Mouse (Mus musculus): Measurements from ENCODE around the gene Rpl27.
"Not testable (repeated sequence)": the region's sequence is repeated elsewhere in the genome, so short reads cannot be mapped to it uniquely, and the experiment has no call there.

The Rpl27 gene

GRCm38 (mm10) chr11:101442127-101442693 lies at the start of gene Rpl27:
TSS of gene Rpl27 (plus strand) at chr11:101442298.
- peak; percentile 100 for DNase-seq (ENCODE audit: low read depth, low spot score)

DNA sequence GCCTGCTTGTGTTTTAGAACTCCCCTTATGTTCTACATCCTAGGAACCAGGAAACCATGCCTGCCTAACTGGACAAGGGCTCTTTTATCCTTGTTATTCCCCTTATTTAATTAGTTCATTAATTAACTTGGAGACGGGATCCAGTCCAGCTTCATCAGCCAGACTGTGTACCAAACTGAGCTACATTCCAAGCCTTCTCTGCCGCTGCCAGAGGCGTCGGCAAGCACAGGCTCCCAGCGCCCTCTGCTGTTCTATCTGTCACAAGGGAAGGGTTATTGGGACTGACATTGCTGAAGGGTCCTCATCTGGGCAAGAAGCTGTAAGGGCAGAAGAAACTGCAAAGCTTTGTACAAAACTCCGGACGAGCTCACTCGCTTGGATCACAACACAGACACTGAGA lies 47.0 kb upstream of the Rpl27 start:
- DNase-seq (ENCODE audit: low read depth, low spot score): peak; percentile 72

GRCm38 (mm10) chr11:101415306-101415705 lies 26.8 kb upstream of the Rpl27 start:
- DNase-seq (ENCODE audit: low read depth, low spot score): peak; percentile 39

DNA sequence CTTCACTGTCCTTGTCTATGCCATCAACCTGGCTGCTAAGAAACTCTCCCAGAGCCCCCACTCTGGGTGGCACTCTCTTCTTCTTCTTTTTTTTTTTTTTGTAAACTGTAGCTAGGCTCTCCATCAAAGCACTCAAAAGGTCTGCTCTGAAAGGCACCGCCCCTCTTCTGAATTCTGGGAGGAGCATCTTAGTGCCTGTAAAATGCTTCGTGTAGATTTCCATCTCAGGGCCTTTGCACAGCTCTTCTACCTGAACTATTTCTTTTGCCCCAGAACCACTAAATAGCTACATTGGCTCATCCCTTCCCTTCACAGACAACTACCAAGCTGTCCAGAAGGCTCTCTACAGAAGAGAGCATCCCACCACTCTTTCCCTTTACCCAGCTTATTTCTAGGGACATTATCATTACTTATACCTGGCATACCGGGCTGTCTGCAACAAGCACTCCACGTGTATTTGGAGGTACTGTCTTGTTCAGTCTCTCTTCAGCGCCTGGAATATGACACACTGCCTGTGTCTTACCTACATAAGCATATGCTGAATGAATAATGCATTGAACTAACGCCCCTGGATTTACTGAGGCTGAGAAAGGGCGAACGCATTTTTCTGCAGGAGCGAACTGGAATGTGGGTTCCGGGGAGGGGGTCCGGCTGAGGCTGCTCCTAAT lies 25.5 kb upstream of the Rpl27 start:
- DNase-seq (ENCODE audit: low read depth, low spot score): peak; percentile 84

DNA sequence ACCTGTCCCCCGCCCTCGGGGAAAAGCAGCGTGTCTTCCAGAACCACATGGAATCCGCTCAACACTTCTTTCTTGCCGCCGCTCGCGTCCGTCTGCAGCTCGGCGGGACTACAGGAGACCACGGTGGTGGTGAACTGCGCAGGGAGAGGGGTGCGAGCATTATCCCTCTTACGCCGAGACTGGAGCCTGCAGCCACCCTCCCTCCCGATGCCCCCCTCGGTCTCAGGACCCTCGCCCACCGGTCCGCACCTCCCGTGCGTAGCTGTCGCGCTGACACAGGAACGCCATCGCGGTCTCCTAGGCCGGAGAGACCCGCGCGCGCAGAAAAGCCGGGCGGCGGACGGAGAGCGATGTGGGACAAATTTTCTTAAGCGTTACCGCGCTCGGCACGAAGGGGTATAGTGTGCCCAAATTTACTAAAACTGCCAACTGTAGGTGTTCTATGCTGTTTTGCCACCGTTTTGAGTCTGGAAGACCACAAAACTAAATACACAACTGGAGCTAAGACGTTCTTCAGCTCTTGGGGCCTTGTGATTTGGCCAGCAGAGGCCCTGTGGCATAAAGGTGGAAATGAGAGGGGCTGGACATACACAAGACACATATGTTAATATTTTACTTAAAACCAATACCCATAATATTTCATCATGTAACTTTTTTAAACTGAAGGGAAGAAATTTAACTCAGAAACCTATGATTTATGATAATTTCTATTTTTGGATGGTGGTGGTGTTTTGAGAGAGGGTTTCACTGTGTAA lies 24.8 kb upstream of the Rpl27 start, which contains the start of gene Aarsd1:
Gene Aarsd1, minus strand, starts transcription at position 515 of the 755 bp plus-strand sequence.
- peak; percentile 89 for DNase-seq (ENCODE audit: low read depth, low spot score)

DNA sequence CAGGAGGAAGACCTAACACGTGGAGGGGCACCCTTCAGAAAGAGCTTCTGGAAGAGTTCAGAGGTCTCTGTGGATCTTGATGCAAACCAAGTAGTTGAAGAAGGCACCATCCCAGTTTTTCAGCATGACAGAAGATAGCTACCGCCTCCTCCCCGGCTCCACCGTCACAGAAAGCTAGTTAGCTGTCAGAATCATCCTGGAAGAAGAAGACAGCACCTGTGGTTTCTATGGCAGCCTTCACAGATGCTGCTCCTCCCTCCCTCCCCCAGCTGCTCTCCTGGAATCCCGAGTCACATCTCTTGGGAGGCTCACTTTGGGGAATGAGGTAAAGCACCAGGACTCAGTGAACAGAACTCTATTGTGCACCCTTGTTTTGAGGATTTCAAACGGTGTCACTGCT lies 23.1 kb upstream of the Rpl27 start:
- no peak for DNase-seq (ENCODE audit: low read depth, low spot score)

DNA sequence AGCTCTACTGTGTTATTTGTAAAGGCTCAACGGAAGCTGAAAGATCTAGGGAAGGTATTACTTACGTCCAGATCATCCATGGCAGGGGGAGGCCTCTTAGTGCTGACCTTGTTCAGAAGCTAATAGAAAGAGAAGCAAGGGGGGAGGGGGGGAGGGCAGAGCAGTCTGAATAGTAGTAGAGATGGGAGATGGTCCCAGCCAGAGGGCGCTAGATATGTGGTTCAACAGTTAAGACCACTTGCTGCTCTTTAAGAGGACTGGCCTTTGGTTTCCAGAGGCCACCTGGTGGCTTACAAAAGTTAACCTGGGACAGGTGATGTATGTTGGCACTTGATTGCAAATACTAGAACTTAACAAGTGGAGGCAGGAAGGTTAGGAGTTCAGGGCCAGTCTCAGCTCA lies 22.5 kb upstream of the Rpl27 start:
- peak; percentile 73 for DNase-seq (ENCODE audit: low read depth, low spot score)

GRCm38 (mm10) chr11:101420148-101420547 lies 21.9 kb upstream of the Rpl27 start:
- no peak for DNase-seq (ENCODE audit: low read depth, low spot score)

DNA sequence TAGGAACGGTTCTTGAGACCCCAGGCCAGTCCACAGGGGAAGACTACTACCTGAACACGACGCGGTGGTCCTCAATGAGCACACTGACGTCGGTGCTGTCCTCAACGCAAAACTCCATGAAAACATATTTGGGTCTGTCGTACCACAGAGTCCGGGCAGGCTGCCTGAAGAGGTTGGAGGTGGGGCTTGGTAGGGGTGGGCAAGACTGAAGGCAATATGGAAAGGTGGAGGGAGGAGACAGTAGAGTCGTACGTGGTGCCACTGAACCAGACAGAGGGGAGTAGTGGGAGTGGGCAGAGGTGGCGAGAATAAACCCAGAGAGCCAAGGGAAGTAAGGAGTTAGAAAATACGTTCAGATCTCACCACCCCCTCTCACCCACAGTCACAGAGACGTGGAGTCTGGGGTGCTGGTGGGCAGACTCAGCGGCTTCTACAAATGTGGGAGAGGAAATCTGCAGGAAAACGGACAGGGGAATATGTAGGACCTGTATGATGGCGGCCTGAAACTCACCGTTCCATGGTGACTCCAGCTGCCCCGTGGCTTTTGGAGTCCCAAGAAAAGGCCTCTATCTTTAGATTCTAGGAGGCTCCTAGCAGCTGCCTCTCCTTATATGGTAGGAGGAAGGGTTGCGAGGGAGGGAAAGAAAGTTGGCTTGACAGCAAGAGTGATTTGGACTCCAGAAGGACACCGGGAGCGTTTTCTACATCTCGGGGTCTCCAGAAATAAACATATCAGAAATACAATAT lies 17.8 kb upstream of the Rpl27 start, which contains the start of gene Gm27029:
Gene Gm27029, minus strand, starts transcription at position 692 of the 747 bp plus-strand sequence.
- DNase-seq (ENCODE audit: low read depth, low spot score): peak; percentile 68

GRCm38 (mm10) chr11:101424925-101425813 lies 16.9 kb upstream of the Rpl27 start, which contains the start of the genes Rundc1 and Ptges3l:
TSS of gene Rundc1 (plus strand) at chr11:101425085.
TSS of gene Ptges3l (minus strand) at chr11:101425333.
- DNase-seq (ENCODE audit: low read depth, low spot score): peak; percentile 97

DNA sequence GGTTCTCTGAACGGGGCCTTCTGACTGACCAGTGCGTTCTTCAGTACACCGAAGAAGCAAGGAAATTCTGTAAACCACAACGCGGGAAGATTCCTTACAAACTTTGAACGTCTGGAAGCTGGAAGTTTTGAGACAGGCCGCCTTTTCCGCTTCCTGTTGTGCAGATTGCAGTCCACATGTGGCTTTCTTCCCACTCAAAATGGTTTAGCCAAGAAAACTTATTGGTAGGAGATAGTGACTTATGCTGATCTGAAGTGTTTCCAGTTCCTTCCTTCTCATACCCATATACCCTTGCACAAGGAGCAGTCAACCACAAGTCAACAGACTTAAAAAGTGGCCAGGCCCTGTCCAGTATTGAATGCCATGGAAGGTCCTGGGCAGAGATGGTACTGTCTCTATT lies 15.9 kb upstream of the Rpl27 start:
- DNase-seq (ENCODE audit: low read depth, low spot score): no peak

DNA sequence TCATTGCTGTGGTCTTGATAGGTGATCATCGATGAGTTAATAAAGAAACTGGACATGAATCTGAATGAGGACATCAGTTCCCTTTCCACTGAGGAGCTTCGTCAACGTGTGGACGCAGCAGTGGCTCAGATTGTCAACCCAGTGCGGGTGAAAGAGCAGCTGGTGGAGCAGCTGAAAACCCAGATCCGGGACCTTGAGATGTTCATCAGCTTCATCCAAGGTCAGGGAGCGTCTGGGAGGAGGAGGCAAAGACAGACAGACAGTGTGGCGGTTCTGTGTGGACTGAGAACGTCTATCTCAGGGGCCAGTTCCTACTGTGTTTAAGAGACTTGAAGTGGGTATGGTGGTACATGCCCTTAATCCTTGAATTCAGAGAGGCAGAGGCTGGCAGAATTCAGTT lies 10.8 kb upstream of the Rpl27 start:
- DNase-seq (ENCODE audit: low read depth, low spot score): no peak

DNA sequence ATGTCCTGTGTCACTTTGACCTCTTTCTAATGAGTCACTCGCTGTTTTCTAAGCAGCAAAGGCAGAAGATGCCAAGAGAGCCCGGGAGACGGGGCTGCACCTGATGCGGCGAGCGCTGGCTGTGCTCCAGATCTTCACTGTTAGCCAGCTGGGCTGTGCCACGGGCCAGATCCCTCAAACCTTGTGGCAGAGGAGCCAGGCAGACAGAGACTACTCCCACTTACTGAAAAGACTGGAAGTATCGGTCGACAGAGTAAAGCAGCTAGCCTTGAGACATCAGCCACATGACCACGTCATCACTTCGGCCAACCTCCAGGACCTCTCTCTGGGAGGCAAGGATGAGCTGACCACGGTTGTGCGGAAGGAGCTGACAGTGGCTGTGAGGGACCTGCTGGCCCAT lies 8.7 kb upstream of the Rpl27 start:
- DNase-seq (ENCODE audit: low read depth, low spot score): no peak

DNA sequence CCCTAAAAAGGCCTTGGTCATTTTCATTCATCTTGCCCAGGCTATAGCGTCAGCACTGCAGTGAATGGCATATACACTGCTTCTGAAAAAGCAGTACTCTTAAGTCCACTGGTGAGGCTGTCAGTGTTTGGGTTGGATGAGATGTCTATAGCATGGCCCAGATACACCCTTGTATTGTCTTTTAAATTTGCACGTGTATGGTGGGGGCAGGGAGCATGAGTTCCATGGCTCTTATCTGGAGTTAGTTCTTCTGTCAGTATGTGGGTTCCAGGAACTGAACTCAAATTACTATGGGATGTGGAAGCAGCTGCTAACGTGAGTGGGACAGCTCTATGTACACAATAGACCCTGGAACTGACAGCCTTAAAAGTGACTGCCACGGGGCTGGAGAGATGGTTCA lies 6.3 kb upstream of the Rpl27 start:
- DNase-seq (ENCODE audit: low read depth, low spot score): peak; percentile 63

- peak; percentile 76 for DNase-seq (ENCODE audit: low read depth, low spot score)
Observed at GRCm38 (mm10) chr11:101436916-101437315, 5.2 kb upstream of the Rpl27 start.

DNA sequence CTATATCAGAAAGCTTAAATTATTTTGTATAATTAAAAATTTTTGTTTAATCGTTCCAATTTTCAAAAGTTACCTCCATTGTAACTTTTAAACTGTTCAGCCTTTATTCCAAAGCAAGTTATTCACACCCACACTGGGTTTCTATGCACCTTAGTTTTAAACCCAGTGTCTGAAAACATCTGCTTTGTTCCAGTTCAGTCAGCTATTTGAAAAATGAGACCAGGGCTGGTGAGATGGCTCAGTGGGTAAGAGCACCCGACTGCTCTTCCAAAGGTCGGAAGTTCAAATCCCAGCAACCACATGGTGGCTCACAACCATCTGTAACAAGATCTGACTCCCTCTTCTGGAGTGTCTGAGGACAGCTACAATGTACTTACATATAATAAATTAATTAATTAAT lies 4.1 kb upstream of the Rpl27 start:
- DNase-seq (ENCODE audit: low read depth, low spot score): peak; percentile 40

DNA sequence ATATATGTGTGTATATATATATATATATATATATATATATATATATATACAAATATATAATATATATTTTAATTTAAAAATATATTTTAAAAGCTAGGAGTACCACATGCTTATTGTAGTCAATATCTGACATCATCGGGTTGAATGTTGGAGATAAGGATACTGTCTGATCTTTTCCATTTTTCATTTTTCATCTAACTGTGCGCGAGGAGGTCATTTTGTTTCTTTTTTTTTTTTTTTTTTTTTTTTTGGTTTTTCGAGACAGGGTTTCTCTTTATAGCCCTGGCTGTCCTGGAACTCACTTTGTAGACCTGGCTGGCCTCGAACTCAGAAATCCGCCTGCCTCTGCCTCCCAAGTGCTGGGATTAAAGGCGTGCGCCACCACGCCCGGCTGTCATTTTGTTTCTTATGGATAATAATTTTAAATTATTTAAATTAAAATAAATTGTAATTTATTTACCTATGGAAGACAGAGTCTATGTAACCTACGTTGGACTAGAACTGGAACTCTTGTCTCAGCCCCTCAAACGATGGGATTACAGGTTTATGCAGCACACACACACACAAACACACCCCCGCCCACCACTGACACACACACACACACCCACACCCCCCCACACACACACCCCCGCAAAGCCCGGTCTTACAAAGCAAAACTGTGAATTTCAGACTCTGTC lies 510 bp upstream of the Rpl27 start:
- DNase-seq (ENCODE audit: low read depth, low spot score): not testable (repeated sequence)

DNA sequence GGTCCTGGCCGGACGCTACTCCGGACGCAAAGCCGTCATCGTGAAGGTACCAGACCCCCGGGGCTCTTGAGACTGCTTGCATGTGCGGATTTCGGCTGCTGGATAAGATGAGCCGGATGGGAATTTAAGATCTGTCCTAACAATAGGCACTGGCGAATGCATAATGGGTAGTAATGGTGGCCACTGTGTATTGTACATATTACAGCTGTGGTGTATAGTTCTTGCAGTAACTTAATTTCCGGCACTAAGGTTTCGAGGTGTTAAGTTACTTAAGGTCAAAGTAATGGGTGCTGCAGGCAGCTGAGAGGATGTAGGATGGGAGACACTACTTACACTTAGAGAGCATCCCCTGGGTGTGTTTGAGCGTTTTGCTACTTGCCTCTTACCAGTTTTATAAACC lies 662 bp downstream of the Rpl27 start:
- DNase-seq (ENCODE audit: low read depth, low spot score): no peak

DNA sequence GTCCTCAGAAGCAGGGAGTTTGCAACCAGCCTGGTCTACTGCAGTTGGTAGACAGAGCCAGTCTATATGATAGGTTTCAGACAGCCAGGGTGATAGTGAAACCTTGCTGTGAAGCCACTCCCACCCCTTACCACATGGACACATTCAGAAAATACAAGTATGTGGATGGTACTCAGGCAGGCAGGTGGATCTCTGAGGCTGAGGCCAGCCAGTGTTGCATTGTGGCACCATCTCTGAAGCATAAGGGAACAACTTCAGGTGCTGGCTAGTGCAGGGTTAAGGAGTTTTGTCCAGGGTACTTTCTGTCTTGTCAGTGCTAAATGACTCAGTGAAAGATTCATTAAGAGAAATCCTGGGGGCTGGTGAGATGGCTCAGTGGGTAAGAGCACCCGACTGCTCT lies 4.2 kb downstream of the Rpl27 start:
- DNase-seq (ENCODE audit: low read depth, low spot score): peak; percentile 65

DNA sequence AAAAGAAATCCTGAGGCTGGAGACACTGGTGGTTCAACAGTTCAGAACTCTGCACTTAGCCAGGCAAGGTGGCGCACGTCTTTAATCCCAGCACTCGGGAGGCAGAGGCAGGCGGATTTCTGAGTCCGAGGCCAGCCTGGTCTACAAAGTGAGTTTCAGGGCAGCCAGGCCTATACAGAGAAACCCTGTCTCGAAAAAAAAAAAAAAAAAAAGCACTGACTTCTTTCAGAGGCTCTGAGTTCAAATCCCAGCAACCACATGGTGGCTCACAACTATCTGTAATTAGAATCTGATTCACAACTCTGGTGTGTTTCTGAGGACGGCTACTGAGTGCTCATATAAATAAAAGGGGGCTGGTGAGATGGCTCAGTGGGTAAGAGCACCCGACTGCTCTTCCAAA lies 4.8 kb downstream of the Rpl27 start:
- not testable (repeated sequence) for DNase-seq (ENCODE audit: low read depth, low spot score)

Data from R1 (cell line).